Mouse (Mus musculus): ENCODE results near the gene Drc3.

Gene Drc3

DNA sequence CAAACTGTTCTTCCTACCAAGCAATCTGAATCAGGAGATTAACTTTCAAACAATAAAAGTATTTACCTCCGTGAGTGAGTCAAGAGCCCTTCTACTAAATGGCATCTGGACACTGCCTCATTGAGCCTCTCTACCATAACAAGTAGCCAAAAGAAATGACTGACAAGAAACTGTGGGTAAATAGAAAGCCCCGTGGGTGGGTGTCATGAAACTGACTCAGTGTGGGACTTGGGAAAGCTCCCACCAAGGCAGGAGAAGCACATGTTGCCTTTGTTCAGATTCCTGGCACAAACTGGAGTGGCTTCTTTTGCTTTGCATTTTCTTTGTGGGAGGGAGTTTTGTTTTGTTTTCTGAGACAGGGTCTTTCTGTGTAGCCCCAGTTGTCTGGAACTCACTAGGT lies 17.4 kb upstream of the Drc3 start:
- no peak for DNase-seq (ENCODE audit: low spot score in 2 of 2)

DNA sequence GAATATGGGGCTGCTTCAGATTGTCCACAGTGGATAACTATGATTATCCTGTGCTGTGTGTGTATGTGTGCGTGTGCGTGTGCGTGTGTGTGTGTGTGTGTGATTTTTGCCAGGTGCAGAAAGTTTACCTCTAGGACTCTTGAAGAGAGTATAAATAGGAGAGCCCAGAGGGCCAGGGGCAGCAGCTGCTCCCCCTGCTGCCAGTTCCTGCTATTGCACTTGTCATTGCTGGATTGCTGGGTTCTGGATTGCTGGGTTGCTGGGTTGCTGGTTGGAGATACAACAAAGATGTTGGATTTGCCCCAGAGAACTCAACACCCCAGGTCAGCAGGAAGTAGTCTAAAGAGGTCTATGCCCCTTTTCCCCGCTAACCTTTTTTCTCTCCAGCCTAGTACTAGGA lies 14.8 kb upstream of the Drc3 start:
- no peak for DNase-seq (ENCODE audit: low spot score in 2 of 2)

DNA sequence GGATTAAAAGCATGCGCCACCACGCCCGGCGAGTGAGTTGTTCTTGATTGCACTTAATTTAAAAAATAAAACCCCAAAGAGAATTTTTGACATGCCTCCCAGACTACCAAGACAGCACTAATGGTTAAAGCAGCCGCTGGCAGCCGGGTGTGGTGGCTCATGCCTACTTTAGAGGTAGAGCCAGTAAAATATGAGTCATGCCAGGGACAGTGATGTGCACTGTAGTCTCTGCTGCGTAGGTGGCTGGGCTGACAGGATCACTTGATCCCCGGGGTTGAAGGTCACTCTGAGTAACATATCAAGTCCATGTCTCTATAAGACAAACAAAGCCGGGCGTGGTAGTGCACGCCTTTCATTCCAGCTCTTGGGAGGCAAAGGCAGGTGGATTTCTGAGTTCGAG lies 13.8 kb upstream of the Drc3 start:
- DNase-seq (ENCODE audit: low spot score in 2 of 2) = no peak

DNA sequence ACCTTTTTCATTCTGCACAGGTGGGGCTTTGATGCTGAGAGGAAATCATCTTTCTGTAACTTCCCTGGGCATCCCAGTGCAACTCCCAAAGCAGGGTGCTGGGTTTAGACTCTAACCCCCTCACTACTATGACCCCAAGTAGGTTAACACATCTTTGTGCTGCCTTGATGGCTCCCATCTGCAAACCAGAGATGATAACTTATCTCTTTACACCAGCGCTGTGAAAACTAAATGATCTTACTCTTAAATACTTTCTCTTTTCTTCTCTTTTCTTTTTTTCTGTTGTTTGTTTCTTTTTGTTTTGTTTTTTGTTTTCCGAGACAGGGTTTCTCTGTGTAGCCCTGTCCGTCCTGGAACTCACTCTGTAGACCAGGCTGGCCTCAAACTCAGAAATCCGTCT lies 7.3 kb upstream of the Drc3 start:
- no peak for DNase-seq (ENCODE audit: low spot score in 2 of 2)

DNA sequence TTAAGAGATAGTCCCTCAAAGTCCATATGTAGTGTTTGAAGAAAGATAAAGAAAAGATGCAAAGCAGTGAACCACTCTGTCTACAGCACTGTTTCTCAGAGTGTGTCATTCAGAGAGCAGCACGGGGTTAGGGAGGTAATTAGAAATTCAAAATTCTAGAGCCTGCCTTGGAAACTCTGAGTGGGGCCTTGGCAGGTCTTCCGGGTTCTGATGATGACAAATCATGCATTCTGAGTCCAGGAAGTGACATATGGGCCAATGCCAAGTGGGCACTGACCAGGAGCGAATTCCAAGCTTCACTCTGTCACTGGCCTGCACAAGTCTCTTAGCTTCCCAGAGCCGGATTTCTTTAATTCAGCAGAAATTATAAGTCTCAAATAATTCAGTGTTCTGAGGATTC lies 6.6 kb upstream of the Drc3 start:
- peak; percentile 57 to 59 for DNase-seq (ENCODE audit: low spot score in 2 of 2)

DNA sequence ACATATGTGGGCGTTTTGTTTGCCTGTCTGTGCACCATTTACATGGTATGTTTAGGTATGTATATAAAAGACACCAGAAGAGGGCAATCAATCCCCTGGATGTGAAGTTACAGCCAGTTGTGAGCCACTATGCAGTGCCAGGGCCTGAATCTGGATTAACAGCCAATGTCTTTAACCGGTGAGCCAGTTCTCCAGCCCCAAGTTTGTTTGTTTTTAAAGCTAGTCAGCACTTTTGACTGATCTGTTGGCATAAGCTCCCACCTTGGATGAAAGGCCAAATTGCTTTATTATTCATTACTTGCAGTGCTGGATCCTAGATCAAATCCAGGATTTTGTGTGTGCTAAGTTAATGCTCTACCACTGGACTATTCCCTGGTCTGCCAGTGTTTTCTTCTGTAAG lies 1.7 kb upstream of the Drc3 start:
- no peak for DNase-seq (ENCODE audit: low spot score in 2 of 2)

DNA sequence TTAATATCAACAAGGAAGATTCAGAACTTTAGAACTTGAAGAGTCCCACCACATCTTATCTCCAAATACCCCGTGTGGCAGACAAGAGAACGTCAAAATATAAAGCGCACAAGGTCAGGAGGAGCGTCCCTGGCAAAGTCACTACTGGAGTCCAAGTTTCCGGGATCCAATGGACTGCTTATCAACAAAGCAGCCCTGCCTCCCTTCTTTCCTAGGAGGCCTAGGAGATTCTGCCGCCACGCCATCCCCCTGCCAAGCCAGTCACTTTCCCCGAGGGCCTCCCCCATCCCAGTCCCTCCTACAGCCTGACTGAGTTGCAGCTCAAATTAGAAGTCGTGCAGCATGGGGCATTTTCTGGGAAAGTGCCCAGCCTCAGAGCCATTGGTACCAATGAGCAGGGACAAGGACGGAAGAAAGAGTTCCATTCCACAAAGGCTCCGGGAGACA lies 1.2 kb upstream of the Drc3 start:
- DNase-seq (ENCODE audit: low spot score in 2 of 2) = peak; percentile 75 to 79

DNA sequence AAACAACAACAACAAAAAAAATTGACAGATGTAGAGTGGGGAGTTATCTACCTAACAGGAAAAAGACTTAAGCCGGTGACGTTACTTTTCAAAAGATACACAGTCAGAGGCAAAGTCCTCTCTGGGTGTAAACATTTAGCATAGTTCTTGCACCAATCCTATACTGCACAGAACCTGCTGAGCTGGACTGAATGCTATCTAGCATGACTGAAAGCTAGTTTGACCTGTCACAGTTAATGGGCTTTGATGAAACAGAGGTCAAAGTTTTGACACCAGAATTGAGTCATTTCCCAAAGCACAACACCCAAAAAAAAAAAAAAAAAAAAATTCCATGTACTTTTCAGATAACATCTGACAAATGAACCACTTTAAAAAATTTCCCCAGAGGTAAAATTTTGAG lies 2.8 kb downstream of the Drc3 start:
- DNase-seq (ENCODE audit: low spot score in 2 of 2) = no peak

DNA sequence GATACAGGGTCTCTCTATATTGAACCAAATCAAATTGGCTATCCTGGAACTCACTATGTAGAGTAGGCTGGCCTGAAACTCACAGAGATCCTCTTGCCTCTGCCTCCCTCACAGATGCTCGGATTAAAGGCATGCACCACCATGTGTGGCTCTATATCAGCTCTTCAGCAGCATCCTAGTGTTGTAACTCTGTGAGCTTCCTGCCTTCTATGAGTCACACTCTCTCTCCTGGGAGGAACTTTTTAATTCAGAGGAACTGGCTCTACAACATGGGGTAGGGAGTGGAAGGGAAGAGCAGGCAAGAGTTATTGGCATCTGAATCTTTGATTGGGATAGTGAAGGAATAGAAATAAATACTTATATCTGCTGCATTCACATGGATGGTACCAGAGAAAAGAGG lies 4.0 kb downstream of the Drc3 start:
- DNase-seq (ENCODE audit: low spot score in 2 of 2) = no peak

DNA sequence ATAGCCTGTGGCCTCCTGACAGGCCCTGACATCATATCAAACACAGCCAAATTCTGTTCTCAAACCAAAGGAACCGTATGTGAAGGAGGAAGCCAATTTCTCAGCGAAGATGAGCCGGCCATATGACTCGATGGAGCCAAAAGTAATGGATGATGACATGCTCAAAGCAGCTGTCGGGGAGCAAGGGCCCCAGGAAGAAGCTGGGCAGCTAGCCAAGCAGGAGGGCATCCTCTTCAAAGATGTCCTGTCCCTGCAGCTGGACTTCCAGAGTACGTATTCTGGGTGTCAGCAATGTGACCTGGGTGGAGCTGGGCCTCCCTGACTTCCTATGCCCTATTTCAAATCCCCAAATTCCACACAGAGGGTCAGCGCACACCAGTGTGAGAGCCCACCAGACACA lies 5.4 kb downstream of the Drc3 start:
- DNase-seq (ENCODE audit: low spot score in 2 of 2) = no peak

DNA sequence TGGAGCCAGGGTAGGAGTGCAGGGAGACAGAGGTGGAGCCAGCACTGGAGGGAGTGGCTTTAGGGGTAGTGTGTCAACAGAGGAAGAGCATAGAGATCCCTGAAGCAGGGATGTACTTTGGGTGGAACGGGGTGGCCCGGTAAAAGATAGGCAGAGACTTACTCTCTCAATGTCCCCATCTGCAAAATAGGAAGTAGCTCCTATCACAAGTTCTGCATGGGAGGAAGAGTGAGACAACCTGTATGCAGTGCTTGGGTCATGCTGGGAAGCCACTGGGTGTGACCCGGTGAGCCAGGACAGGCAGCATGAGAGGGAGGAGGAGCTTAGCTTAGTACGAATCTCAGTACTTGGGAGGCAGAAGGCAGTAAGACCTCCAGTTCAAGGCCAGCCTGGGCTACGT lies 6.0 kb downstream of the Drc3 start:
- DNase-seq (ENCODE audit: low spot score in 2 of 2) = no peak

DNA sequence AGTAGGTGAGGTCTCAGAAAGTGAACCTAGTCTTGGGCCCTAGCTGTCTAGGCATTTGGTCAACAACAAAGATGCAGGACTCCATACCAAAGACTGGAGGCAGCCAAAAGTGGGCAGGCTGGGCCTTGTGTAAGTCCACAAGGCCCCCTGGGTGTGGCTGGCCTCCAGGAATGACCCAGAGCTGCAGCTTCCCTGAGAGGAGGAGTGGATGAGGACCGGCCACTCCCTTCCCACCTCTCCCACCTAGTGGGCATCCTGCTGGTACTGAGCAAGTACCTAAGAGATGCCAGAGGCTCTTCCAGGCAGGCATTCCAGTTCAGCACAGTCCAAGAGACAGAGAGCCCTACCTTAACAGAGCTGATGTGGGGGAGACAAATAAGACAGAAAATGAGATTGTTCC lies 6.8 kb downstream of the Drc3 start:
- no peak for DNase-seq (ENCODE audit: low spot score in 2 of 2)

DNA sequence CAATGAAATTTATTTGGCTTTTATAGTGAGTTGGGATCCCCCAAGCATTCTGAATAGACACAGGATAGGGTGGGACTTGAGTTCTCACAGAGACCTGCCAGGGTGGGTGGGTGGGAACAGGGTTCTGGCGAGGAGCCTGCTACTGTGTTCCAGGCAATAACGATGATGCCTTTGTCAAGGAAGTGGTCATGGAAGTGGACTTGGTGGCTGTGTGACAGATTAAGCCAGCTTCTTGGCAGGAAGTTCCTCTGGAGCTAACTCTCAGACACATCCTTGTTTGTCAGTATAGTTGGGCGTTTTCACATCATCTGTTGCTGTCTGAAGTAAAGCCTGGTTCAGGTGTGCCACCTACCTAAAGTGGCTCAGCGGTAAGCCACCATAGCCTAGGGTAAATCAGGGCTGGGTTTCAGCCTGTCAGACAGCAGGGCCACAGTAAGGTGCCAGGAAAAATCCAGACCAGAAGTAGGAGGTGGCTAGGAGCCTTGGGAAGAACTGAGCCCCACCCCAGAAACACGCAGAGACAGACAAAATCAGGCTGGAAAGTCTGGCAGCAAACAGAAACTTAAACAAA lies 7.6 kb downstream of the Drc3 start:
- no peak for DNase-seq (ENCODE audit: low spot score in 2 of 2)

DNA sequence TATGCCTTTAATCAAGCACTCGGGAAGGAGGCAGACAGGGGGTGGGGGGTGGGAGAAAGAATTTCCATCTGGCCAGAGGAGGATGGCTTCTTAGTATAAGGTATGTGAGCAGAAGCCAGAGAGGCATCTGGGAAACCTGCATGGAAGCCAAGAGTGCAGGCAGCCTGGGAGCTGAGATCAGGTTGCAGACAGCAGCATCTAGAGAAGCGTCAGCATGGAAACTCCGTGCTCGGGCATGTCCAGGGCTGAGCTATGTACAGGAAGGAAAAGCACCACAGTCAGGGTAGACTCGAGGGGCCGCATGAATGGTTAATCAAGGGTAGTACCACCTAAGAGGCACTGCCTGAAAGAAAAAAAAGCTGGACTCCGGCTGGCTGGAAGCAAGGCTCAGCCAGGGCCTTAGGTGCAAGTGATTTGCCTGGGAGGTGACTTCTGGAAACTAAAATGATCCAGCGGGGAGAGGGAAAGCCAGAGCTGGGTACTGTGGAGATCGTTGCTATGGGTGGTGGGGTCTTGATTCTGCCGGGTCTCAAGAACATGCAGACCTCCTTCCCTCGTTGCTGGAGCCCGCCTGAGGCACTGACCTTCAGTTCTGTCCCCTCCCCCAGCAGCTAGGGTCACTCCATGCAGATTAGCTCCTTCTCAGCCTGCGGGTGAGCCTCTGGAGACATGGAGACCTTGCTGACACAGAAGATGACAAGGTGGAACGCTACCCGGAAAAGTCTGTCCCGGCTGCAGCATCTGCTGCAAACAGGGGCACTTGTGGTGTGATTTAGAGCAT lies 13.3 kb downstream of the Drc3 start:
- no peak for DNase-seq (ENCODE audit: low spot score in 2 of 2)

DNA sequence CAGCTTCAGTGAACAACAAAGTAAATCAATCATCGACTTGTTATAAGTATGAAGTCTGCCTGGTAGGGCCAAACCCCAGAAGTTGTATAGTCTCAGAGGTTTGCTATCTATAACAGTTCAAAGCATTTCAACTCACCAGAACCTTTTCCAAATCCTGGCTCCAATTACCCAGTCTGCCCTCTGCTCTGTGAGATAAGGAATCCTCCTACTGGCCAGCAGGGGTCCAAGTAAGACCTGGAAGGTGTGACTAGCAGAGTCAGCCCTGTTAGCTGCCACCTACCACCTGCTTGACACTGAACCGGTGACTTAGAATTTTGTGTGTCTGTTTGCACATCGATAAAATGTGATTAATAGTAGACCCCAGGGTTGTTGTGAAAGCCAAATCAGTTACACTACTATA lies 14.1 kb downstream of the Drc3 start:
- no peak for DNase-seq (ENCODE audit: low spot score in 2 of 2)

DNA sequence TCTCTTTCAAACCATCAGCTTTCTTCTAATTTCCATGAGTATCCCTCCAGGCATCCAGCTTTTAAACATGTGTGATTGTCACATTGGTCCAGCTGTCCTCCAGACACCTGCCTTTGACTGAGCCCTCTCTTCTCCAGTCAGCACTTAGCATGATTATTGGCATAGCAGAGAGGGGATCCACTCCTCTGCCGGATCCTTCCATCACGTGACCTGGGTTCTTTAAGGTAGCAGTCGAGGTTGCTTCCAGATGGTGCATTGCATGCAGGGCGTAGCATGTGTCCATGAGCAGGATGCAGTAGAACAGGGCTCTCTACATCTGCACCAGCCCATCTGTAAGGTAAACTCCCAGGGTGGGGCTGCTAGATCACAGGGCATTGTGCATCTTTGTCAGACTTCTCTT lies 15.8 kb downstream of the Drc3 start:
- no peak for DNase-seq (ENCODE audit: low spot score in 2 of 2)

DNA sequence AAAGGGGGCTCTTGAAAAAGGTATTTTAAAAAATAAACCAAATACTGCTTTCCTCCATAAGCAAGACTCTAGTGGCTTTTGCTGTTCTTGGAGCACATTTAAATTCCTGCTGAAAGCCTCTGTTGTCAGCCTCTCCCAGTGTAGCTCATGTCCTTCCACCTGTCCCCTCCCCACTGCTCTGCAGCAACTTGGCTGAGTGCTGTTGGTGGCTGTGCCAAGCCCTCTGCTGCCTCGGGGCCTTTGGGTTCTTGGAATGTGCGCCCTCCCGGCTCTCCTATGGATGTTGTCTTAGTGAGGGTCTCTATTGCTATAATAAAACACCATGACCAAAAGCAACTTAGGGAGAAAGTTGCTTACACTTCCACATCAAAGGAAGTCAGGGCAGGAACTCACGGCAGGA lies 16.3 kb downstream of the Drc3 start:
- no peak for DNase-seq (ENCODE audit: low spot score in 2 of 2)

DNA sequence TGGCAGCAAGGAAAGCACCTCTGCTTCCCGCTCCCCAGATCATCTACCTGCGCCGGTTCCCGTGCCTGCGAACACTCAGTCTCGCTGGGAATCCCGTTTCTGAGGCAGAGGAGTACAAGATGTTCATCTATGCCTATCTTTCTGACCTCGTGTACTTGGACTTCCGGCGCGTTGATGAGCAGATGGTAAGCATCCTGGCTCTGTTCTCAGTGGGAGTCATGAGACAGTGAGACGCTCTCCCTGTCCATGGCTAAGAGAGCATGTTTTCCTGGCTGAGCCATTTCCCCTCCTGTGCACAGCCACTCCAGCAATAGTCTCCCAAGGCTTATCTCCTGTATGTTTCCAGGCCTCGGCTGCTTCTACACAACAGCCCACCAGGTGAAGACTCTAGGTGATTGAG lies 17.3 kb downstream of the Drc3 start:
- DNase-seq (ENCODE audit: low spot score in 2 of 2) = no peak

DNA sequence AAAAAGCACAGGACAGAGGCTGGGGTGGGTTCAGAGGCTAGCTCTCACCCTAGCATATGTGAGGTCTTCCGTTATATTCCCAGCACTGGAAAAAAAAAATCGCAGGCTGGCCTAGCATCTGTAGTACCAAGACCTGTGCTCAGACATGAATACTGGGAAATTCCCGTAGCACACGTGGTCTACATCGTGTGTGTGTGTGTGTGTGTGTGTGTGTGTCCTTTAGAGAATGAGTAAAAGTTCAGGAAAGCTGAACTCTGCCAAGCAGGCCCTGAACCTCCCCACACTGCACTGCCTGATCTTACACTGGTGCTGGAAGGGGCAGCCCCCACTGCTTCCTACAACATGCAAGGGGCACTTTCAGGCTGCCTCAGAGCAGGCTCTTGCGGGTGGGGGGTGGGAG lies 21.4 kb downstream of the Drc3 start:
- no peak for DNase-seq (ENCODE audit: low spot score in 2 of 2)

DNA sequence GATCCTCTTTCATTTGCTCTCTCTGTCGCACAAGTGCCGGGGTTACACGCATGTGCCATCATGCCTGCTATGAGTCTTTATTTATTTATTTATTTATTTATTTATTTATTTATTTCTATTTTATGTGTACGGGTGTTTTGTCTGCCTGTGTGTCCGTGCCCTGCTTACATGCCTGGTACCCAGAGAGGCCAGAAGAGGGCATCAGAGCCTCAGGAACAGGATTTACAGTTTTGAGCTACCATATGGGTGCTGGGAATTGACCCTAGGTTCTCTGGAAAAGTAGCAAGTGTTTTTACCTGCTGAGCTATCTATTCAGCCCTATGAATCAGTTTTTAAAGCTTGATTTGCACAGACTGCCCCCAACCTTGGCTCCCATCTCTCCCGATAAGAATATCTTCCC lies 30.4 kb downstream of the Drc3 start:
- no peak for DNase-seq (ENCODE audit: low spot score in 2 of 2)

DNA sequence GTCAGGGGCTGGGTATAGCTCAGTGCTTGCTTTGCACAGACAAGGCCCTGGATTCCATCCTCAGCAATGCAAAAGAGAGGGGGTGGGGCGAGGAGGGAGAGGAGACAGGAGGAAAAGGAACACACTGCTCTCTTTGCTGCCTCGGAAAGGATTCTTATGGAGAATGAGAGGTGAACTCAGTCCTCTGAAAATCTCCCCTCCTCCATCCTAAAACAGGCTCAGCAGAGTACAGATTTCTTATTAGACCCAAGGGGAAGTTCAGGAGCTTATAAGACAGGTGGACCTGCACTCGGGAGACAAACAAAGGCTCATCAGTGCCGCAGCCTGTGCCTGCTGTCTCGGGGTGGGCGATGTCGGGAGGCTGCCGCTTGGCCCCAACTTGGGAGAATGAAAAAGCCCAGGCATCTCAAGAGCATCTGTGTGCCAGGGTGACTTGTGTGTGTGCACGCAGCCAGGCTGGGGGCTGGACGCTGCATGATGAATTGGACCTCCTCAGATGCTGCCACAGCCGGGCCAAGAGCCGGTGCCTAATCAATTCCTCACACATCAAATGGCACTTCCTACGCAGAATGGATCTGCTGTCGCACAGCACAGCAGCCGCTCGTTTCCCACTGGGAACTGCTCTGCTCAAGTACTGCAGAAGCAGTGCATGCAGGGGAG lies 31.8 kb downstream of the Drc3 start:
- peak; percentile 85 to 90 for DNase-seq (ENCODE audit: low spot score in 2 of 2)

DNA sequence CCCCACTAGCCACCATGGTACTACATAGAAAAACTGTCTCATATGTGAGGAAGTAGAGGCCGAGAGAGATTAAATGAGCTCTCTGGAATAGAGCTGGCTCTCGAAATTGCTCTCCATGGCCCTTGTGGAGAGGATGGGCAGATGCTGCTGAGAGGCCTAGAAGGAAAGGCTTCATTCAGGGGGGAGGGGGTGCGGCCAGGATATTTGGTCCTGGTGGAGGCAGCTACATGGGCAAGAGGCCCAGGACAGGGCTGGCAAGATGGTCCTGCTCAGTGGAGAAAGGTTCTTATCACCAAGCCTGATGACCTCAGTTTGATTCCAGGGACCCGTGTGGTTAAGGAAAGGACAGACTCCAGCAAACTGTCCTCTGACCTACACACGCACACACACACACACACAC lies 32.8 kb downstream of the Drc3 start:
- DNase-seq (ENCODE audit: low spot score in 2 of 2) = no peak

DNA sequence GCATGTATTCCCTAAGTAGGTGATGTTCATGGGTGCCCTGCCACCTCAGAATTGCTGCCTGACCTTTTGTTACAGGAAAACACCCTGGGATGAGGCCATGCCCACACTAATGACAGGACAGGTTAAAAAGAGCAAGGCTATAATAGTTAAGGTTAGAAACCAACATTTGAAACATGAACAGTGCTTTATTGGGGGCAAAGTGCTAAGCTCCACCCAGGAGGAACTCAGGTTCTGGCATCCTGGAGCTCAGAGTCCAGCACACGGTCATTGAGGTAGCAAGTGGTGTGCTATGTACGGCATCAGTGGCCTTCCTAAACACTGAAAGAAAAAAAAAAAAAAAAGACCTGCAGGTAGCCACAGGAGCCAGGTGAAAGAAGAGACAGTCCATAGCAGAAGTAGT lies 34.8 kb downstream of the Drc3 start:
- no peak for DNase-seq (ENCODE audit: low spot score in 2 of 2)
